Mouse (Mus musculus) T-helper 2 cell (primary cell): Measurements from ENCODE around the gene Slit3.

Experiments
- in situ Hi-C: fragments of 300-600 bp; cut with MboI, MseI; formaldehyde crosslinking; loops from one replicate; pipeline ENCODE4 v1.15.1; 2025; ENCODE audit warnings: high pct_unique_total_duplicates

The Slit3 gene

GRCm38 (mm10) chr11:35673050-35673449 is 552.0 kb downstream of the Slit3 start:
- in situ Hi-C loops, result no loop called here

- in situ Hi-C loops, result no loop called here
These were observed 553.2 kb downstream of the Slit3 start for GRCm38 (mm10) chr11:35674242-35674641.

GRCm38 (mm10) chr11:35676744-35677143 is 555.7 kb downstream of the Slit3 start:
- in situ Hi-C loops, result no loop called here

GRCm38 (mm10) chr11:35679976-35680375 is 559.0 kb downstream of the Slit3 start:
- in situ Hi-C loops, result loop anchor here (10.0 kb wide), 1 partner anchor 485 kb away; no protein-coding TSS in a partner anchor

- in situ Hi-C loops, result loop anchor here (10.0 kb wide), 1 partner anchor 493 kb away; no protein-coding TSS in a partner anchor
These were observed 566.3 kb downstream of the Slit3 start for GRCm38 (mm10) chr11:35687316-35687715.

- in situ Hi-C loops, result no loop called here
These were observed 569.7 kb downstream of the Slit3 start for GRCm38 (mm10) chr11:35690515-35691281.

GRCm38 (mm10) chr11:35693136-35693535 is 572.1 kb downstream of the Slit3 start:
- in situ Hi-C loops, result no loop called here

GRCm38 (mm10) chr11:35693625-35694024 is 572.6 kb downstream of the Slit3 start:
- in situ Hi-C loops, result no loop called here

GRCm38 (mm10) chr11:35697476-35697875 is 576.5 kb downstream of the Slit3 start:
- in situ Hi-C loops, result no loop called here

- in situ Hi-C loops, result no loop called here
These were observed 577.9 kb downstream of the Slit3 start for GRCm38 (mm10) chr11:35698901-35699300.

GRCm38 (mm10) chr11:35703471-35703870 is 582.4 kb downstream of the Slit3 start:
- in situ Hi-C loops, result no loop called here

GRCm38 (mm10) chr11:35704381-35704780 is 583.4 kb downstream of the Slit3 start:
- in situ Hi-C loops, result no loop called here

- in situ Hi-C loops, result no loop called here
These were observed 583.9 kb downstream of the Slit3 start for GRCm38 (mm10) chr11:35704927-35705326.

- in situ Hi-C loops, result no loop called here
These were observed 586.4 kb downstream of the Slit3 start for GRCm38 (mm10) chr11:35707431-35707830.

GRCm38 (mm10) chr11:35711314-35711713 is 590.3 kb downstream of the Slit3 start:
- in situ Hi-C loops, result no loop called here

GRCm38 (mm10) chr11:35718881-35719280 is 597.9 kb downstream of the Slit3 start:
- in situ Hi-C loops, result no loop called here

GRCm38 (mm10) chr11:35723876-35724275 is 602.9 kb downstream of the Slit3 start:
- in situ Hi-C loops, result no loop called here

GRCm38 (mm10) chr11:35726341-35726846 is 605.4 kb downstream of the Slit3 start:
- in situ Hi-C loops, result loop anchor here (25.0 kb wide), 1 partner anchor 586 kb away; no protein-coding TSS in a partner anchor

- in situ Hi-C loops, result loop anchor here (25.0 kb wide), 1 partner anchor 584 kb away; no protein-coding TSS in a partner anchor
These were observed 607.2 kb downstream of the Slit3 start for GRCm38 (mm10) chr11:35728200-35728599.

- in situ Hi-C loops, result loop anchor here (25.0 kb wide), 1 partner anchor 583 kb away; no protein-coding TSS in a partner anchor
These were observed 608.2 kb downstream of the Slit3 start for GRCm38 (mm10) chr11:35729186-35729585.

GRCm38 (mm10) chr11:35732366-35732765 is 611.3 kb downstream of the Slit3 start:
- in situ Hi-C loops, result loop anchor here (25.0 kb wide), 1 partner anchor 580 kb away; no protein-coding TSS in a partner anchor

- in situ Hi-C loops, result loop anchor here (25.0 kb wide), 1 partner anchor 575 kb away; no protein-coding TSS in a partner anchor
These were observed 615.8 kb downstream of the Slit3 start for GRCm38 (mm10) chr11:35736817-35737216.

- in situ Hi-C loops, result loop anchor here (25.0 kb wide), 1 partner anchor 575 kb away; no protein-coding TSS in a partner anchor
These were observed 616.2 kb downstream of the Slit3 start for GRCm38 (mm10) chr11:35737262-35737661.
